Mouse (Mus musculus): ENCODE results near the gene Mrpl12.
"Not testable (repeated sequence)": the region's sequence is repeated elsewhere in the genome, so short reads cannot be mapped to it uniquely, and the experiment has no call there.

The Mrpl12 gene

DNA sequence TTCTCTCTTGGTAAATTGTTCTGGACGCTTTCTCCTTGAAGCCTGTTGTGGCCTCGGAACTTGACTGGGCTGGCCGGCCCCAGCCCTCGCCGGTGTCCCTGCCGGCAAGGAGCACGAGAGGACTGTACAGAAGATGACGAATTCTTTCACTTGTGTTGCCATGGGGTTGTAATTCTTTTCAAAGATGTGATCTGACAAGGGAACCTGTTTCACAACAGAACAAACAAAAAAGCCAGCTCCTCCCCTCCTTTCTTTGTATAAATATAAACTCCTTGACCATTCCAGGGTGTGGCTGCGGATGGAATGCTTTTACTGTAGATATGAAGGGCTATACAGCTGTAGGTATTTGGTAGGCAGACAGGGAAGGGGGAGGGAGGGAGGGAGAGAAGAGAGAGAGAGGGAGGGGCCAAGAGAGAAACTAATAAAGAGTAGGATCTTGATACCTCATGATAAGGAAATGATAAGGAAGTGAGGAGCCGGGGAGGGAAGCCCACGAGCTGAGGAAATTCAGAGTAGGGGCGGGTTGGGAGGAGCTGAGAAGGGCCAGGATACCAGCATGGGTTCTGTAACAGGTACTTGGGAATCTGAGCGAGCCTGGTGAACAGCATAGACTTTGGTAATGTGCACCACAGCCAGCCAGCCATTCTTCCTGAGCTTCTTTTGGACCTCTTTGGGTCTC lies 23.3 kb downstream of the Mrpl12 start:
- in situ Hi-C loops (cut with MboI, MseI), result no loop called here

DNA sequence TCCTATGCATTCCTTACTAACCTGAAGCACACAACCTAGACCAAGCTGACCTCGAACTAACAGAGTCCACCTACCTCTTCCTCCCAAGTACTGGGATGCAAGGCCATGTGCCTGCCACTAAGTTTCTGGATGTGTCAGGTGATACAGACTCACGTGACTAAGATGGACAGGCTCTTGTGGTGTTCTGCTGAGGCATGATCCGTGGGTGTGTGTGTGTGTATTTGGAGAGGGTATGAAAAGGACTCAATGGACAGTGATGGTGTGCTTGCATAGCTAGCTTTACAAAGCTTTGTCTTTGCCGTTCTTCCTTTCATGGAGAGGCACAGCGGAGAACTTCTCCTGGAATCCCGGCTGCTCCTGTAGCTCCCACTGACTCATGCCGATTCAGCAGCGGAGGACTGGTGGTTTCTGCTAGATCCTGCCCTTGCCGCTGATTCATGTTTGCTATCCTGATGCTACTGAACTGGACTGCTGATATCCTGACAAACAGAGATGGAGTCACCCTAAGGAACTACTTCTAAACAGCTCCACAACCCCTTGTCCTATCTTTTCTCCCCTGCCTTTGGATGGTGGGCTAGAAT lies 24.0 kb downstream of the Mrpl12 start:
- in situ Hi-C loops (cut with MboI, MseI), result no loop called here

DNA sequence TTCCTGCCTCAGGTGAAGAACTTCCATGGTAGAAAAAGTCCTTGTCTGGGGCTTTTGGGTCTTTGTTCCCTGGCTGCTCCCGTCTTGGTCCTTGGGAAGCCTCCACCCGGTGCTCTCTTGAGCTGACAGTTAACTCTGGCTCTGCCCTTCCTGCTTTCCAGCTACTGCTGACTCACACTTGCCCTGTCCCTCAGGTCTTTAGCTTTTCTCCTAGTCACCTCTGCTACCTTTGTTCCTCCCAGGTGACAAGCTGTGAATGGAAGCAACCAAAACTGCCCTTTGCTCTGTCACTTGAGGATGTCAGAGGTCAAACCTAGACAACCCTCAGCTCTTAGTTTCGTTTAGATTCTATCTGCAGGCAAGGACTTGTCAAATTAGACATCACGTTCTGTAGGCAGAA lies 25.5 kb downstream of the Mrpl12 start:
- in situ Hi-C loops (cut with MboI, MseI), result no loop called here

DNA sequence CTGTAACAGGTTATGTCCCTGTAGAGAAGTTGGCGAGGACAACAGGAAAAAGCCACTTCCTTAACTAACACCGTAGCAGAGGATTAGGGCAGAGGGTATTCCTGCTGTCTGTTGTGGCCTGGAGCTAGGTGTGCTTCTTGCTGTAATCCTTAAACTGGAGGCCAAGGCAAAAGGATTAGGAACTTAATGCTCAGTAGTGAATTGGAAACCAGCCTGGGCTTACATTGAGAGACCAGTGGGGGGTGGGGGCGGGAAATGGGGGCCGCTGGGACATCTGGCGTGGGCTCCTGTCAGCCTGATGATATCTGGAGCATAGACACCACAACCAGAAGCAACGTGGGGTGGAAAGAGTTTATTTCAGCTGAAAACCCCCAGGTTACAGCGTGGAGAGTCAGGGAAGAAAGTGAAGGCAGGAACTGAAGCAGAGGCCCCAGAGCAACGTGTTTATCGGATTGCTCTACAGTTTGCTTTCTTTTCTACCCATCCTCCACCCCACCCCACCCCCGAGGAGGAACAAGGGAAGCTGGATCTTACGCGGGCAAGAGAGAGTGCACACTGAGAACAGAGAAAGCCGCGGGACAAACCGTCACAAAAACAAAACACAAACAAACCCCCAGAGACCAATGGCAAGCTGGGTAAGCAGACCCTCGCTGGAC lies 26.1 kb downstream of the Mrpl12 start:
- in situ Hi-C loops (cut with MboI, MseI), result no loop called here

DNA sequence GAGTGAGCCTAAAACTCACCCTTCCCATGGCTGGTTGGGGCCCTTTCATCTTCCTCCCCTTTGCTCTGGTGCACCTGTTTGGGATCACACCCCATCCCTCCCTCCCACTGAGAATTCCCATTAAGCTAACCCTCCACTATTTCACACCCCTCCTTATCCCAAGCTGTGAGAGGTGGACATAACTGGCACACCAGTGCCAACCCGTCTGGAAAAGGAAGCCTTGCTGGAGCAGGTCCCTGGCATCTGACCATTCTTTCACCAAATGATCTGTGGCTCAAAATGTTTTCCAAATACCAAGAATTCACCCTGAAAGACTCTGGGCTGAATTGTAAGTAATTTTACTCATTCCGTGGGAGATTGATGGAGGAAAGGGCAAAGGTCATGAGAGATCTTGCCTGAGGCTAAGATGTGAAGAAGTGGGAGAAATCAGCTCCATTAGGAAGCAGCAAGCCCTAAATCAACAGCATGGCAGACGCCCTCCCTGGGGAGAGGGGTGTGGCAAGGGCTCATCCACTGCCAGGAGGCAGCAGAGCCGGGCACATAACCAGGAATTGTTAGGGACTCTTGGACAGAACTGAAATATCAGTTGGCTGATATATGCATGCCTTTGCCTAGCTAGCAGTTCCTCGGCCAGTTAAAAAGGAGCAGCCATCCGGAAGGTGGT lies 28.5 kb downstream of the Mrpl12 start:
- in situ Hi-C loops (cut with MboI, MseI), result no loop called here

DNA sequence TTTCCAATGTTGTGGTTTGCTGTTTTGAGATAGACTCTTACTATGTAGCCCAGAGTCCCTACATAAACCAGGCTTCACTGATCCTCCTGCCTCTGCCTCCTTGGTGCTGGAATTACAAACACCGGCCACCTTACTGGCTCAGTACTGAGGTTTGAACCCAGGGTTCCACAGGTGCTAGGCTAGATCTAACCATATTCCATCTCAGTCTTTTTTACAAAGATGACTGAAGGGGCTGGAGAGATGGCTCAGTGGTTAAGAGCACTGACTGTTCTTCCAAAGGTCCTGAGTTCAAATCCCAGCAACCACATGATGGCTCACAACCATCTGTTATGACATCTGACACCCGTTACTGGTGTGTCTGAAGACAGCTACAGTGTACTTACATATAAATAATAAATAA lies 29.8 kb downstream of the Mrpl12 start:
- in situ Hi-C loops (cut with MboI, MseI), result not testable (repeated sequence)

DNA sequence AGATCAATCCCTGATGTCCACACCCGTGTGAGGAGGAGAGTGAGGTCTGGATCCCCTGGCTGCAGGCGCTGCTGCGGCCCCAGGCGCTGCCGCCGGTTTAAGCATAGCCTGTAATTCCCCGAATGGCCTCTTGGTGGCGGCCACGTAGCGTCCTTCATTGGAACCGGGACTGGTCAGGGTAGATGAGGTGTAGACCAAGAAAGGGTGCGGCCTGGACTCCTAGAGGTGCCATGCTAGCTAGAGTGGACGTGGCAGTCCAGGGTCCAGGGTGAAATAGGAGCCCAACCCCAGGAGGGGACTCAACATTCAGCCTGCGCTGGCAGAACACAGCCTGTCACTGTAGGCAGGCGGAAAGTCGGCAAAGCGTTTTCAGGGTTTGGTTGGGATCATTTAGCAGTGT lies 31.2 kb downstream of the Mrpl12 start:
- in situ Hi-C loops (cut with MboI, MseI), result no loop called here

DNA sequence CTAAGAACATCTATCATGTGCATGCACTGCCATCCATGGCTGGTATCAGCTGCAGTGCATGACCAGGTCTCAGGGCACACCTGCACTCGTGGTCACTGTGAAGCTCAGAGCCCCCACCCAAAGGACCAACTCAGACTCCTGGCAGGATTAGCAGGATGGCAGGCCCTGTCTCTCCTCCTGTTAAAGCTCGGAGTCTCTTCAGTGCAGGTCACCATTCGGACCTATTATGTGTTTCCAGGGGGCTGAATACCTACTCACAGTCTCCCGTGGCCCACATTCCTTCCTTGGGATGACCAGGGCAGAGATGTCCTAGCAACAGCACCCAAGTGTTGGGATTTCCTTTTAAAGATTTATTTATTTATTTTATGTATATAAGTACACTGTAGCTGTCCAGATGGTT lies 32.7 kb downstream of the Mrpl12 start:
- in situ Hi-C loops (cut with MboI, MseI), result no loop called here

DNA sequence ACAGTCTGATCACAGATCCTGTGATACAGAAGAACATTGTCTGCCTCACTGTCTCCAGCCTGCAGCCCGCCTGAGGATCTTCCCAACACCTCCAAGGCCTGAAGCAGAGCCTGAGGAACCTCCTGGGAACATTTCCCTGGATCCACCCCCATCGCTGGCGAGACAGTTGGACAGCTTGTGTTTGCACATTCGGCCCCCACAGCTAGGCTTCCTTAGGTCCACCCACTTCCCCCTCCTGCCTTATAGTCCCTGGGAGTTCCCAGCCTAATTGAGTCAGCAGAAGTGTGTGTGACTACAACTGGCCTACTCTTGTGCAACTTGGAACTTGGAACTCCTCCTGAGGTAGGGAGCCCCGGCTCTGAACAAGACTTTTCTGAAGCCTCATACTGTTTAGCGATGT lies 33.6 kb downstream of the Mrpl12 start:
- in situ Hi-C loops (cut with MboI, MseI), result no loop called here

DNA sequence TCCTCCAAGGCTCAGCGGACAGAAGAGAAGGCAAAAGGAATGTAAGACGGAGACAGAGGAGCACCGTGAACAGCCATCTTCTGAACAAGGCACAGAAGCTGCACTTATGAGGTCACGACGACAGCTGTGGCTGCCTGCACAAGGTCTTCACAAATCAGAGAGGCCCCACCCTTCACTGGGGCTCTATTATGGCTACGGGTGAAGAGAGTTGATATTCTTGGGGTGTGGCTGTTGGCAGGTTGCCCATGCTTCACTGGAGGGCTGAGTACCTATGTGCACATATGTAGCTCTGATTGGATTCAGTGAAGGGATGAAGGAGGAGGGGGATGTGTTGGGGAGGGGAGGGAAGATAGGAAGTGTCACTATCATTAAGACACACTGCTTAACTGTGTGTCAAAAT lies 34.1 kb downstream of the Mrpl12 start:
- in situ Hi-C loops (cut with MboI, MseI), result no loop called here

DNA sequence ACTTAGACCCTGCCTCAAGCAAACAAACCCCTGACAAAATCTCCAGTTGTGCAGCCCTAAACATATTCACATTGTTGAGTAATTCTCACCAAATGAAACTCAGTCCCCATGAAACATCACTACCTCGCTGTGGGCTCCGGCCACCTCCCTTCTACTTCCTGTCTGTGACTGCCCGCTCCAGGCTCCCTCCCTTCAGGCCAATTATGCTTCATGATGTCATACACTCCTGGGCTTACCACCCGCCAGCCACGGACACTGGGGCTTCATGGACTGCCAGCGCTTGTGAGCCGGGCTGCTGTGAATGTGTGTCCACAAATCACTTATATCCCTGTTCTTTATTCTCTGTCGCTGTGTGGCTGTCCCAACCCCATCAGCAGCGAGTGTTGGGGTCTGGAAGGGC lies 35.3 kb downstream of the Mrpl12 start:
- in situ Hi-C loops (cut with MboI, MseI), result loop anchor here in 1 of 2 experiments (10.0 kb wide), 1 partner anchor 535 kb away; no protein-coding TSS in a partner anchor

DNA sequence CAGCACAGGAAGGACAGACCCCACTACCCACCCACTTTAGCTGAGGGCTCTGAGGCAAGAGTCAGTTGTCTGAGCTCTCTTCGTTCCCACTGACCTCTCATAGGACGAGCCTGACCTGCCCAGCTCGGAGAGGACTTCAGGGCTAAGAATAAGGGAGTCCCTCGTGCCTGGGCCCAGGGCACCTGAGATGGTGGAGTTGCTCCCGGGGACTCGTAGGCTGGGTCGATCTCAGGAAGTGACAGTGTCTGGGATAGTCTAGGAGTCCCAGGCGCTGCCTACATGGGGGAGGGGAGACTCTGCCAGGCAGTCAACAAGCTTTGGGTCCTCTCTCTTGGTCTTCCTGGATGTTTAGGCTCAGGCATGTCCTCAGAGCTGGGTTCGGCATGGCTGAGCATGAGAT lies 36.1 kb downstream of the Mrpl12 start:
- in situ Hi-C loops (cut with MboI, MseI), result loop anchor here in 1 of 2 experiments (10.0 kb wide), 1 partner anchor 534 kb away; no protein-coding TSS in a partner anchor

DNA sequence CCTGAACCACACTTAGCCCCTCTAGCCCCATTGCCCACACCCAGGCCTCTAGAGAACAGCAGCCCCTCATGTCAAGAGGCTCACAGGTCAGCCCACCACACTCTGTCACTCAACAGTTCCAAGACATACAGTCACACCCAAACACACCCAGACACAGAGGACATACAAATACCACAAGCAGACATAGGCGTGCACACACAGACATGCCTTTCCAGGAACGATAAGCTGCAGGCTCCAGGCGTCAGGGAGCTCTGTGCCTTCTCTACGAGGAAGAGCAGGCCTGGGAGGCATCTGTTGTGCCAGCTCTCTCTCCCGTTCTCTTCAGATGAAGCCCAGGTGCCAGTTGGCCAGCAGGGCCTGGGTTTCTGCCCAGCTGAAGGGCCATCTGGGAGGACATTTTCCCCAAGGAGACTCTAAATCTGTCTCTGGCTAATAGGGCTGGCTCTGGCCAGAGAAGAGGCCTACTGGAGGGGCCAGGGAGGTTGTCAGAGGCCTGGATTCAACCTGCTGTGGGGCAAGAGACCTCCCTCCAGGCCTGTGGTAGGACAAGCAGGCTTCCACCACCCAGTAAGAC lies 36.6 kb downstream of the Mrpl12 start:
- in situ Hi-C loops (cut with MboI, MseI), result loop anchor here in 1 of 2 experiments (10.0 kb wide), 1 partner anchor 534 kb away; no protein-coding TSS in a partner anchor

DNA sequence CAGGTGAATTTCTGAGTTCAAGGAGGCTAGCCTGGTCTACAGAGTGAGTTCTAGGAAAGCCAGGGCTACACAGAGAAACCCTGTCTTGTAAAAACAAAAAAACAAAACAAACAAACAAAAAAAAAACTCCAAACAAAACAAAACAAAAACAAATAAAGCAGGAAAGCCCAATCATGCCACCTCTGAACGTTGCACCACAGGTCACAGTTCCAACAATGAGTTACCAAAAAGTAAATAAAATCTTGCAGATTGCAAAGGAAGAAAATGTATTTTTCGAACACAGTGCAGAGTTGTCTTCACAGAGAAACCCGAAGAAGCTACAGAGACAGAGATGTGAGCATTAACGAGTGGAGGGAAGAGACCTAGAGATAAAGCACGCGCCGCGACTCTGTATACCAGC lies 38.2 kb downstream of the Mrpl12 start:
- in situ Hi-C loops (cut with MboI, MseI), result loop anchor here in 1 of 2 experiments (10.0 kb wide), 1 partner anchor 532 kb away; no protein-coding TSS in a partner anchor

DNA sequence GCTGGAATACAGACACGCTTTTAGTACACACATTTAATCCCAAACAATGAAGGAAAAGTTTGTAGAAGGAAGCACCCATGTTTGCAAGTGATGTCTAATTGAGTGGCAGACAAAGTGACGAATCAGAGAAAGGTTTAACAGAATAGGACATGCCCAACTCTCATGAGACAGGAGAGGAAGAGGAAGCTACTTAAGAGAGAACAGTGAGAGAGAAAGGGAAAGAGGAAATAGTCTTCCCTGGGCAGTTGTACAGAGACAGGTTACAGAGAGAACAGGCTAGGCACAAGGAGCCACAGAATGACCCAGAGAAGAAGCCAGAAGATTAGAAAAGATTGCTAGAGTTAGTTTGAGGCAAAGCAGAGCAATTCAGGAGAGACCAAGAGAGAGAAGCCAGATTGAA lies 41.5 kb downstream of the Mrpl12 start:
- in situ Hi-C loops (cut with MboI, MseI), result loop anchor here in 1 of 2 experiments (10.0 kb wide), 1 partner anchor 529 kb away; no protein-coding TSS in a partner anchor

DNA sequence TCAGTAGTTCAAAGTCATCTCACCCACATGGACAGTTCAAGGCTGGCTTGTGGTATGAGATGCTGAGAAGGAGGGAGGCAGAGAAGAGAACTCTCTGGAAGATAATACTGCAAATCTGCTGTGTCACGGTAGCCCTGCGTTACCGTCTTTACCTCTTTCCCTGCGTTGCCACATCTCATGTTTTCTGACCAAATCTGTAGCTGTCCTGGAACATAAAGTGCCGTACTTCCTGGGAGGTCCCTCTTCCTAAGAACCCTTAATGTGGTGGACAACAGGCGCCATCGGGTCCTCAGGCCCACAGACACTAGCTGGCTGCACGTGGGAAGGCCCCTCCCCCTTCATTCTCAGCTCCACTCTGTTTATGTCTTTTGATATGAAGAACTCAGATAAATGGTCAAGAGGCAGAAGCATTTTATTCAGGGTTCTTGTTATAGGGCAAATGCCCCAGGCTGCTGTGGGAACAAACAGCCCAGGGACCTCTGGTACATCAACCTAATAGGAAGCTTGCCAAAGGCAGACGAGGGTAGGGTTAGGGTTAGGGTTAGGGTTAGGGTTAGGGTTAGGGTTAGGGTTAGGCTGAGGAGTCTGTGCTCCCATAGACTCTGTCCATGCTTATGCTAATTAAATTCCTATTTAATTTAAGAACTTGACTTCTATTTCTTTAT lies 43.4 kb downstream of the Mrpl12 start:
- in situ Hi-C loops (cut with MboI, MseI), result loop anchor here in 1 of 2 experiments (10.0 kb wide), 1 partner anchor 527 kb away; no protein-coding TSS in a partner anchor

DNA sequence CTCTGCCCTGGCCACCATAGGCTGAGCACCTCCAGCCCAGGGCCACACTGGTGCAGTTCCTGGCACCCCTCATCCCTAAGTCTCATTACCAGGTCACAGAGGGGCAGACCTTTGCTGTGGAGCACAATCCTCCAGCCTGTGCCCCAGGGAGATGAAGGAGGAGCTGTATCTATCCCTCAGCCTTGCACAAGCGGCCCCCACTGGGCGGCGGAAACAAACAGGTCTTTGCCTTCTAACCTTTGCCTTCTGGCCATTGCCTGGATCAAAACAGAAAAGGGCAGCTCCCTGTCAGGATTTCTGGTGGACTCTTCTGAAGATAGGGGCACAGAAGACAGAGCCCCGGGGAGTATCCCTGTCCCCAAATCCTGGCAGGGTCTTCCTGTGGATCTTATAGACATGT lies 44.5 kb downstream of the Mrpl12 start:
- in situ Hi-C loops (cut with MboI, MseI), result loop anchor here in 1 of 2 experiments (10.0 kb wide), 1 partner anchor 526 kb away; no protein-coding TSS in a partner anchor

DNA sequence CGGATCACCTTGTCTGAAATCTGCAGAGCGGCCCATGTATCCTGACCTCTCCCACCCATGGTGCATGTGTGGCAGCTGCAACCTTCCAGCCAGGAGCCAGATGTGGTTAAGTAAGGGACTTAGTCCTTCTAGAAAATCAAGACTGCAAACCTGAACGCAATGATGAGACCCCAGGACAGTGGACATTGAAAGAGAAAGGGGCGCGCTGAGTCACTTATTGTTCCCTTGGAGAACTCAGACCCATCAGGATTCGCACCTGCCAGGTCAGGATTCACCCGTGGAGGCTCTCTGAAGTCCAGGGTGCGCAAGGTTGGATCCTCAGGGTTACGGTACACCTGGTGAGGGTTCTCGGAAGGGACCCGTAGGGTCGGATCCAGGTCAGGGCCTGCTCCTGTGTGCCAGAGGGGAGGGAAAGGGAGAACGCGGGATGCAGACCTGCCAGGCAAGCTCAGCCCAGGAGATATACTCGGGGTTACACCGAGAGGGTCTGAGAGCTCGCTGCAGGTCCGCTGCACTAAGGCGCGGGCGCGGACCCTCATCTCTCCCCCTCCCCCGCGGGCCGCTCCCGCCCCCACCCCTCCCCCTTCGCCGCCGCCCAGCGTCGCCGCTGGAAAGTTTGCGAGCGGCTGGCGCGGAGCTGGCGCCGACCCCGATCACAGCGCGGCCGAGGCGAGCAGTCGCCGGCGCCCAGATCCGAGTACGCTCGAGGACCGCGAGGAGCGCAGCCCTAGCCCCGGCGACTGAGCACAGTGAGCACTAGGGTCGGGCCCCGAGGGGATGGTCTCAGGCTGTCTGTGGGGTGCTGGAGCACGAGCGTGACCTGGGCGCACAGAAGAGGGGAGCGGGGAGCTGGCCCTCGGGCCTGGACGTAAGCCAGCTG lies 45.9 kb downstream of the Mrpl12 start, which contains the start of gene Gcgr:
Gene Gcgr (plus strand): TSS at position 615 of the 880 bp plus-strand sequence.
- in situ Hi-C loops (cut with MboI, MseI), result no loop called here

DNA sequence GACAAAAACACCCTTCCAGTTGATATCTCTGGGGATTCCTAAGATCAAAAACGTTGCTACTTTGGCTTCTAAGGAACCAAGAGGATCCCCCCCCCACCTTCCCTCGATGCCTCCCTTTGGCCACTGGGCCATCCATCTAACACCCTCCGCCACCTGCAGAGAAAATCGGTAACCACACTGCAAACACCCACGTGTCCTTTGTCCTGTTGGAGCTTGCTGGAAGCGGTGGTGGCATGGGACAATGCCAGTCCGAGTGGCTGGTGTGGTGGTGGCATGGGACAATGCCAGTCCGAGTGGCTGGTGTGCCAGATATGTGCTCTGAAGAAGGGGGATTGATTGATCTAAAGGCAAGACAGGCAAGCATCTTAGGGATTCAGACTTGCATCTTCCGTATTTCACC lies 47.2 kb downstream of the Mrpl12 start:
- in situ Hi-C loops (cut with MboI, MseI), result no loop called here

DNA sequence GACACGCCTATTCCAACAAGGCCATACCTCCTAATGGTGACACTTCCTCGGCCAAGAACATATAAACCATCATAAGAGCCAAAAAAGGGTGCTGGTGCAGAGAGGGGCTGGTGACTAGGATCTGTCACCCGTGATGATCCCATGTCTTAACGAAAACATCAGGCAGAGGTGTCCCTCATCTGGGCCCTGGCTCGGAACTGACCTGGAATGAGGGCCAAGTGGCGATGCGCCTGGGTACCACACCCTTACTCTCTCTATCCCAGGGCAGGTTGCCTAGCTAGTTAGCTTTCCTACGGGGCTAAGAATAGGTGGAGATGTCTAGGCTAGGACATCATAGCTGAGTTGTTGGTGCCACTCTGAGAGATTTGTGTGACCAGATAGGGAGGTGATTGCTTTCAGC lies 49.7 kb downstream of the Mrpl12 start:
- in situ Hi-C loops (cut with MboI, MseI), result no loop called here

All from T-helper 17 cell (primary cell).